In genomic region chr8:120004705-120005381, GRCm38 (mm10) we compare ENCODE assay signal across 14 mouse cellular contexts. TPM values are rescaled to one million over a fixed set of nuclear protein-coding genes. Genes with fewer than 3 reads are reported as not detected.
DNase-seq lines count a peak whose midpoint lies in the region; ATAC-seq and TF ChIP-seq lines count a peak whose summit lies in the region.
"Had no signal": no experiment of that assay in that cellular context is flagged by ENCODE, and none has a peak within 500 bp of the region (broad histone marks: within the 10 kb centered on the region; RNA-seq: fewer than 3 reads in every experiment).

No protein-coding gene starts in this region.

- no peak for TF ChIP-seq CTCF in lung, postnatal 0 days (IDR thresholded peaks at IDR 0.05)

- H3K4me2 ChIP-seq in heart, embryonic 13.5 days, result peak overlapping the region; percentile 23
- no peak overlapping the region for H3K4me2 ChIP-seq in lung, embryonic 15.5 days
- no peak overlapping the region for H3K4me2 ChIP-seq in lung, postnatal 0 days (replicated peaks; ENCODE audit: low read depth, low read length)
- no peak overlapping the region for H3K4me2 ChIP-seq in intestine, embryonic 16.5 days (ENCODE audit: low read depth, low read length)
- H3K4me2 ChIP-seq in stomach, embryonic 14.5 days (replicated peaks; ENCODE audit: low read depth, low read length), result no peak overlapping the region
- H3K4me2 ChIP-seq: heart, embryonic 15.5 days; limb, embryonic 15.5 days; midbrain, embryonic 15.5 days had no signal

- peak overlapping the region; percentile 1; the same call in 1 of the 2 replicates for H3K9ac ChIP-seq in heart, embryonic 13.5 days
- no peak overlapping the region for H3K9ac ChIP-seq in lung, embryonic 15.5 days
- no peak overlapping the region for H3K9ac ChIP-seq in lung, postnatal 0 days (replicated peaks; ENCODE audit: low read depth)
- no peak overlapping the region for H3K9ac ChIP-seq in intestine, embryonic 16.5 days (ENCODE audit: low read depth, low read length)
- H3K9ac ChIP-seq in stomach, embryonic 14.5 days (replicated peaks; ENCODE audit: low read depth, low read length), result no peak overlapping the region
- H3K9ac ChIP-seq: heart, embryonic 15.5 days; limb, embryonic 15.5 days; midbrain, embryonic 15.5 days had no signal

- H3K9me3 ChIP-seq in heart, embryonic 13.5 days, result no peaks in the 10 kb centered on the region
- H3K9me3 ChIP-seq in lung, embryonic 15.5 days, result no peaks in the 10 kb centered on the region
- H3K9me3 ChIP-seq in lung, postnatal 0 days (ENCODE audit: low read length), result no peaks in the 10 kb centered on the region
- H3K9me3 ChIP-seq in intestine, embryonic 16.5 days (ENCODE audit: control insufficient read depth, low read length), result no peaks in the 10 kb centered on the region
- H3K9me3 ChIP-seq in stomach, embryonic 14.5 days (ENCODE audit: control insufficient read depth, low read depth, low read length), result no peaks in the 10 kb centered on the region
- H3K9me3 ChIP-seq: G1E; heart, embryonic 15.5 days; limb, embryonic 15.5 days; midbrain, embryonic 15.5 days had no signal

- no peak for TF ChIP-seq EP300 in lung, postnatal 0 days (IDR thresholded peaks at IDR 0.05)

- DNase-seq in heart, adult 11 months, result no peak
- no peak for DNase-seq in lung, postnatal 0 days (ENCODE audit: low spot score)
- no peak for DNase-seq in gastrocnemius, postnatal 14 days
- DNase-seq in left cerebral cortex, adult 9 months (ENCODE audit: low spot score in 2 of 2), result no peak
- DNase-seq: cerebellum, postnatal 36 days had no signal

- H3K4me3 ChIP-seq in heart, embryonic 13.5 days, result no peak overlapping the region
- no peak overlapping the region for H3K4me3 ChIP-seq in lung, embryonic 15.5 days
- no peak overlapping the region for H3K4me3 ChIP-seq in lung, postnatal 0 days (ENCODE audit: low read depth, low read length)
- H3K4me3 ChIP-seq in intestine, embryonic 16.5 days (ENCODE audit: low read length), result no peak overlapping the region
- no peak overlapping the region for H3K4me3 ChIP-seq in stomach, embryonic 14.5 days (ENCODE audit: low read depth, low read length)
- H3K4me3 ChIP-seq: heart, embryonic 15.5 days; limb, embryonic 15.5 days; midbrain, embryonic 15.5 days had no signal

- H3K27me3 ChIP-seq in heart, embryonic 13.5 days (replicated peaks), result 0 out of 2 replicates have a peak, but pooled peaks cover 8% of the 10 kb centered on the region
- 0 out of 2 replicates have a peak, but pooled peaks cover 2% of the 10 kb centered on the region for H3K27me3 ChIP-seq in lung, embryonic 15.5 days
- no peaks in the 10 kb centered on the region for H3K27me3 ChIP-seq in lung, postnatal 0 days (replicated peaks; ENCODE audit: insufficient read depth, low read length)
- no peaks in the 10 kb centered on the region for H3K27me3 ChIP-seq in intestine, embryonic 16.5 days (replicated peaks; ENCODE audit: control insufficient read depth, insufficient read depth, low read length)
- H3K27me3 ChIP-seq in stomach, embryonic 14.5 days (ENCODE audit: control insufficient read depth, insufficient read depth, low read length), result no peaks in the 10 kb centered on the region
- H3K27me3 ChIP-seq: heart, embryonic 15.5 days; limb, embryonic 15.5 days; midbrain, embryonic 15.5 days had no signal

- no peaks in the 10 kb centered on the region for H3K36me3 ChIP-seq in heart, embryonic 13.5 days
- no peaks in the 10 kb centered on the region for H3K36me3 ChIP-seq in lung, embryonic 15.5 days
- no peaks in the 10 kb centered on the region for H3K36me3 ChIP-seq in lung, postnatal 0 days (ENCODE audit: insufficient read depth, low read length)
- no peaks in the 10 kb centered on the region for H3K36me3 ChIP-seq in intestine, embryonic 16.5 days (ENCODE audit: control insufficient read depth, insufficient read depth, low read length)
- H3K36me3 ChIP-seq in stomach, embryonic 14.5 days (ENCODE audit: control insufficient read depth, insufficient read depth, low read length), result no peaks in the 10 kb centered on the region
- H3K36me3 ChIP-seq: G1E; heart, embryonic 15.5 days; limb, embryonic 15.5 days; midbrain, embryonic 15.5 days had no signal

- intact Hi-C loops in gastrocnemius, postnatal 14 days (cut with DNase I; ENCODE audit: low total_unique reads), result loop anchor here (5.0 kb wide), 1 partner anchor 57 kb away; no protein-coding TSS in a partner anchor

- H3K27ac ChIP-seq in heart, embryonic 13.5 days (replicated peaks), result peak overlapping the region; percentile 26
- H3K27ac ChIP-seq in lung, embryonic 15.5 days, result peak overlapping the region; percentile 4; the same call in 1 of the 2 replicates
- H3K27ac ChIP-seq in lung, postnatal 0 days (ENCODE audit: low read length), result no peak overlapping the region
- peak overlapping the region; percentile 68 for H3K27ac ChIP-seq in intestine, embryonic 16.5 days (ENCODE audit: low read length)
- peak overlapping the region; percentile 92 for H3K27ac ChIP-seq in stomach, embryonic 14.5 days (ENCODE audit: low read length)
- H3K27ac ChIP-seq: heart, embryonic 15.5 days; limb, embryonic 15.5 days; midbrain, embryonic 15.5 days had no signal

- peaks cover 25% of the 10 kb centered on the region for H3K4me1 ChIP-seq in heart, embryonic 13.5 days
- H3K4me1 ChIP-seq in lung, embryonic 15.5 days, result peaks cover 33% of the 10 kb centered on the region
- no peaks in the 10 kb centered on the region for H3K4me1 ChIP-seq in lung, postnatal 0 days (ENCODE audit: insufficient read depth, low read depth, low read length)
- peaks cover 22% of the 10 kb centered on the region for H3K4me1 ChIP-seq in intestine, embryonic 16.5 days (ENCODE audit: control insufficient read depth, insufficient read depth, low read length)
- peaks cover 33% of the 10 kb centered on the region for H3K4me1 ChIP-seq in stomach, embryonic 14.5 days (ENCODE audit: control insufficient read depth, insufficient read depth, low read length)

- no peak for ATAC-seq in heart, embryonic 13.5 days (ENCODE audit: extremely low read depth, insufficient number of reproducible peaks, low FRiP score, low TSS enrichment)
- no peak for ATAC-seq in lung, embryonic 15.5 days (ENCODE audit: borderline replicate concordance, extremely low read depth, low FRiP score, low TSS enrichment)
- no peak for ATAC-seq in lung, postnatal 0 days
- ATAC-seq in intestine, embryonic 16.5 days, result no peak
- ATAC-seq in stomach, embryonic 14.5 days (ENCODE audit: insufficient number of reproducible peaks, insufficient read depth, low FRiP score, low read depth), result 0 out of 2 replicates have a peak, but pooled peaks have one; percentile 1
- ATAC-seq: forebrain, embryonic 14.5 days; midbrain, embryonic 15.5 days had no signal

- 60% methylated on average over 2 of the region's 2 CpGs for WGBS in heart, embryonic 13.5 days
- WGBS in lung, embryonic 15.5 days, result 25% methylated on average over 2 of the region's 2 CpGs
- 31% methylated on average over 2 of the region's 2 CpGs for WGBS in lung, postnatal 0 days
- WGBS in intestine, embryonic 16.5 days, result 36% methylated on average over 2 of the region's 2 CpGs
- WGBS in stomach, embryonic 14.5 days, result 16% methylated on average over 2 of the region's 2 CpGs

RNA-seq across cellular contexts. Expression of gene Crispld2, which starts 12.6 kb away (rescaled TPM):
- polyA plus RNA-seq in heart, embryonic 13.5 days (2015; fragmentation: Nextera tagmentation; extraction: Ambion mirVana), result 3.9 and 4.1 TPM in 2 replicates
- 9.2 and 10.0 TPM in 2 replicates for polyA plus RNA-seq in lung, embryonic 15.5 days (2015; fragmentation: Nextera tagmentation; extraction: Ambion mirVana)
- 9.7 and 16.8 TPM in 2 replicates for polyA plus RNA-seq in lung, postnatal 0 days (2015; fragmentation: Nextera tagmentation; extraction: Ambion mirVana)
- 20.8 and 23.1 TPM in 2 replicates for polyA plus RNA-seq in intestine, embryonic 16.5 days (2015; fragmentation: Nextera tagmentation; extraction: Ambion mirVana)
- polyA plus RNA-seq in stomach, embryonic 14.5 days (2014; fragmentation: Nextera tagmentation; extraction: Ambion mirVana), result 28.0 and 29.1 TPM in 2 replicates
- 1 to 10 TPM; 5.7 to 5.9 TPM for total RNA-seq in gastrocnemius, postnatal 14 days (2021)
